Mouse (Mus musculus) neural tube, embryonic 11.5 days (tissue): Measurements from ENCODE around the gene Pmm2. TPM values are rescaled to one million over a fixed set of nuclear protein-coding genes. Genes with fewer than 3 reads are reported as not detected.

Source experiments
- ATAC-seq: fragments of 200-750 bp; cut with Nextera tagmentation; 2 replicates; pipeline ENCODE4 v1.8.0; 2017; ENCODE audit warnings: moderate number of reproducible peaks, mild to moderate bottlenecking, moderate TSS enrichment, moderate library complexity; ENCODE audit not compliant: insufficient read depth, low FRiP score, low TSS enrichment
- DNase-seq: peaks from one replicate; pipeline ENCODE4 v3.0.0-alpha.2; 2015; ENCODE audit warnings: low spot score
- H3K27ac ChIP-seq: fragments of 300-500 bp; sonication (generic); 2 replicates; pipeline ENCODE4 v1.5.1; 2014; ENCODE audit warnings: low read depth, mild to moderate bottlenecking, low read length
- H3K27me3 ChIP-seq: fragments of 300-500 bp; sonication (generic); 2 replicates; pipeline ENCODE4 v1.6.1; 2014; ENCODE audit warnings: mild to moderate bottlenecking, low read length, mixed read lengths; ENCODE audit not compliant: control insufficient read depth, insufficient read depth
- H3K36me3 ChIP-seq: fragments of 300-500 bp; sonication (generic); 2 replicates; pipeline ENCODE4 v1.6.1; 2014; ENCODE audit warnings: mild to moderate bottlenecking, low read length, moderate library complexity, mixed read lengths; ENCODE audit not compliant: control insufficient read depth, insufficient read depth
- H3K4me1 ChIP-seq: fragments of 300-500 bp; sonication (generic); 2 replicates; pipeline ENCODE4 v1.6.1; 2014; ENCODE audit warnings: low read length, mixed read lengths; ENCODE audit not compliant: control insufficient read depth, insufficient read depth
- H3K4me2 ChIP-seq: fragments of 300-500 bp; sonication (generic); 2 replicates; pipeline ENCODE4 v1.6.1; 2014; ENCODE audit warnings: low read depth, mild to moderate bottlenecking, moderate library complexity
- H3K4me3 ChIP-seq: fragments of 300-500 bp; sonication (generic); 2 replicates; pipeline ENCODE4 v1.5.1; 2014; ENCODE audit warnings: low read depth, low read length
- H3K9ac ChIP-seq: fragments of 300-500 bp; sonication (generic); 2 replicates; pipeline ENCODE4 v1.6.1; 2014; ENCODE audit warnings: mild to moderate bottlenecking, low read length
- H3K9me3 ChIP-seq: fragments of 300-500 bp; sonication (generic); 2 replicates; pipeline ENCODE4 v1.6.1; 2016; ENCODE audit warnings: low read length; ENCODE audit not compliant: control insufficient read depth
- WGBS: fragments of 180-500 bp; shearing (Covaris S2); extraction: QIAGEN DNeasy Blood & Tissue Kit; methylation state at CpG from one replicate; pipeline ENCODE4 v1.1.7; 2014; 5-methylcytosine and 5-hydroxymethylcytosine counted together
- polyA plus RNA-seq: library from polyadenylated mRNA; unstranded; fragments of >200 nt; fragmentation: Nextera tagmentation; extraction: Ambion mirVana; gene quantifications from 2 replicates; pipeline ENCODE4 v1.2.1, GENCODE M21; 2014

Pmm2 gene
- 40.2 and 40.6 TPM in 2 replicates for polyA plus RNA-seq

DNA sequence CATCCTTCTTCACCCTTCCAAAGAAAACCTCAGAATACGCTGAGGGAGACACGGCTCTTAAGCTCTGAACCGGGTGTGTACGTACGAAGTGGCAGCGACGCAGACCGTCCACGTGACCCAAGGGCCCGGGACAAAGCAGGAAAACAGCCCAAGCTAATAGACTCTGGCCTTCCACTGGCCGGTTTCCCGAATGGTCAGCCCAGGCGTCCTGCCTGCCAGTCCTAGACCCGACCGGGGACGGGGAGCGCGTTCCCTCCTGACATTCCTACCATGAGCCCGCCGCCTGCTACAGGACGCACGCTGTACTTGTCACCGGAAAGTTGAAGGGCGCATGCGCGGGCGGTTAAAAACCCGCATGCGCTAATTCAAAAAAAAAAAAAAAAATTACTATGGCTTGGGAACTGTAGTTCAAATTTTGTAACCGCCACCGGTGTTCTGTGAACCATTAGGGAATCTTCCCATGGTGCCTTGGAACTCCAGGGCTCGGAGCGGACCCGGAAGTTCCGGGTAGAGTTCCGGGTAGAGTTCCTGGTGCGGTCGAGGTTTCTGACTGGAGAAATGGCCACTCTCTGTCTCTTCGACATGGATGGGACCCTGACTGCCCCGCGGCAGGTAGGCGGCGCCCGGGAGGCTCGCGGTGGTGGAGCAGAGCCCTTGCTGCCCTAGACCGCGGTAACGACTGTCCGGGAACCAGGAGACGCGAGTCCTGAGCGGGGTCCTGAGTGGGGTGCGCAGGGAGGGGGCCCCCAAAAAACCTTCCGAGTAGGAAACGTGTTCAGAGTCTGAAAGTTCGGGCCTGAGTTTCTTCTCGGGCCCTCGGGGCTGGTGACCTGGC, at the start of gene Pmm2, which contains the start of gene Tmem186:
Gene Pmm2, plus strand, starts transcription at position 458 of the 835 bp plus-strand sequence.
Gene Tmem186, minus strand, starts transcription at position 496 of the 835 bp plus-strand sequence.
- peak; percentile 91 for ATAC-seq
- Histone ChIP-seq H3K4me2 (peak within 1 kb of the TSS; percentile 84), H3K27ac (peak within 1 kb of the TSS; percentile 63), H3K27me3 (no peaks in the 10 kb centered on the region), H3K9me3 (no peaks in the 10 kb centered on the region), H3K36me3 (peaks cover 2% of the 10 kb centered on the region; the same call in 1 of the 2 replicates), H3K9ac (peak within 1 kb of the TSS; percentile 76), H3K4me3 (peak within 1 kb of the TSS; percentile 66), H3K4me1 (peaks cover 10% of the 10 kb centered on the region)
- DNase-seq, result peak; percentile 87
- WGBS, result under 1% methylated on average over 59 of the region's 59 CpGs

DNA sequence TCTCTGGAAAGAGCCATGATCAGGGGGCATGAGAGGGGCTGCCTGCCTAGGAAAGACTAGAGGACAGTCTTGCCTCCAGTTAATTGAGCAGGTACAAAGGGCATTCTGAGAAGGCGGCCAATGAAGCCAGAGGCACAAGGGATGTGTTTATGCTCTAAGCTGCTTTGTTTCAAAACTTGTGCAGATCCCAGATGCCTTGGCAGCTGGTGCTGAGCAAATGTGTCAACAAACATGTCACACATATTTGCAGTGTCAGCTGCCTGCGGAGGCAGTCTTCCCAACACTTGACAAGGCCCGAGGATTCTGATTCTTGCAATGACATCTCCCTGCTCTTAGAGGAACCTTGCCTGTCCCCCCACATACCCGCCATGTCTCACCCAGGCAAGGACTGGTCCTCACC, 42.1 kb upstream of the Pmm2 start:
- Histone ChIP-seq H3K9me3 (no peaks in the 10 kb centered on the region), H3K9ac (no peak overlapping the region), H3K4me1 (no peaks in the 10 kb centered on the region), H3K27me3 (no peaks in the 10 kb centered on the region), H3K27ac (no peak overlapping the region), H3K4me3 (no peak overlapping the region), H3K4me2 (no peak overlapping the region), H3K36me3 (no peaks in the 10 kb centered on the region)
- WGBS, result 77% methylated on average over 4 of the region's 4 CpGs
- ATAC-seq, result no peak
- no peak for DNase-seq

DNA sequence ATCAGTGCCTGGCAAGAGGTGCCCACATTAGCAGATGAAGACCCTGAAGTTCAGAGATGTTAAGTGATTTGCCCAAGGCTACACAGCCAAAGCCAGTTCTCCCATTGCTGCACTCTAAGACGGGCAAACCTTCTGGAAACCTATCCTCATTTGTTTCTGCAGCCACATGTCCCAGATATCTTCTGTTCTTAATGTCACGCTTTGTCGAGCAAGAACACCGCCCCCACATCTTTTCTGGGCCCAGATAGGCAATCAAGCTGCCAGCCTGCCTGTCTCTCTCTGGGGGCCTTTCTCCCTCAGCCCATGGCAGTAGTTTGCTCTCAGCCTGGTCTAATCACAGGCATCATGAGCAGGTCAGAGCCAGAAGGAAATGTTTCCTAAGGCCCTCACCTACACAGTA, 41.1 kb upstream of the Pmm2 start:
- H3K36me3 ChIP-seq, result no peaks in the 10 kb centered on the region
- no peak for ATAC-seq

DNA sequence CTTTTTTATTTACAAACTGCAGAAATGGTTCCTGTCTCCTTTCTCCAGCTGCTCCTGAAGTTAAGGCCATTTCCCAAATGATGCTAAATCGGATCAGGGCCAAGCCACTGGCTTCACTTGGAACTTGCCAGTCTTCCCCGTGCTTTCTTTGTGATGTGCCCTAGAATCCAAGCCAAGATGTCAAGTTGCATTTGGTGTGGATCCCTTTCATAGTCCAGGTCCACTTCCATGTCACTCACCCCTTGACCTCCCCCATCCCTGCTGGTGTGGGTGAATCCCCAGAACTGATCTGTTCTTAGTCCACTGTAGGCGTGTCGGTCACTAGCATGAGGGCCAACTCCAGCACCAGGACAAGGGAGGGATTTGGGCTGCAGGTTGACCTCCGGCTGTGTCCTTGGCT, 40.0 kb upstream of the Pmm2 start:
- no peaks in the 10 kb centered on the region for H3K36me3 ChIP-seq
- no peak overlapping the region for H3K9ac ChIP-seq
- ATAC-seq (no peak), DNase-seq (no peak)
- no peak overlapping the region for H3K4me2 ChIP-seq
- WGBS, result 90% methylated on average over 5 of the region's 5 CpGs
- H3K27ac ChIP-seq, result no peak overlapping the region
- no peaks in the 10 kb centered on the region for H3K27me3 ChIP-seq
- no peaks in the 10 kb centered on the region for H3K9me3 ChIP-seq
- no peak overlapping the region for H3K4me3 ChIP-seq
- H3K4me1 ChIP-seq, result no peaks in the 10 kb centered on the region

More for the DNA sequence above, 41.1 kb upstream of the Pmm2 start:
- H3K4me3 ChIP-seq, result no peak overlapping the region
- no peak overlapping the region for H3K9ac ChIP-seq
- WGBS, result 79% methylated on average over 4 of the region's 4 CpGs
- no peaks in the 10 kb centered on the region for H3K27me3 ChIP-seq
- no peak overlapping the region for H3K4me2 ChIP-seq
- H3K4me1 ChIP-seq, result no peaks in the 10 kb centered on the region
- DNase-seq, result no peak
- no peak overlapping the region for H3K27ac ChIP-seq
- no peaks in the 10 kb centered on the region for H3K9me3 ChIP-seq

DNA sequence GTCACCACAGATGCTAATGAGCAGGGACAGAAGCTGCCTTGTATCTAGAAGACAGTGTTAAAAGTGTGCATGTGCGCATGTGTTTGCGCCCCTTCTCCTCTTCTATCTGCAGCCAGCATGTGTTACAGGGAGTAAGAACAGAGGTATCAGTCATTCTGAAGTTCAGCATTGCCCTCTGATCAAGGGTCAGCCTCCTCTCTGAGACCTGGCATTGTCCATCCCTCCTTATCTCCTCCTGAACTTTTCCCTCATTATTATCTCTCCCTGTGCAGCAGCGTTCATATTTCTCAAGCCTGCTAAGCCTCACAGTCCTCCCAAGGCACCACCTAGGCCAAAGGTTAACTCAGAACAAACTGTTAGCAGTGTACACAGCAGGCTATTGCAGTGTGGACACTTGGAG, 33.7 kb upstream of the Pmm2 start:
- 87% methylated on average over 3 of the region's 3 CpGs for WGBS
- Histone ChIP-seq H3K4me3 (no peak overlapping the region), H3K4me1 (no peaks in the 10 kb centered on the region), H3K4me2 (no peak overlapping the region), H3K9me3 (no peaks in the 10 kb centered on the region), H3K36me3 (no peaks in the 10 kb centered on the region), H3K9ac (no peak overlapping the region), H3K27ac (no peak overlapping the region), H3K27me3 (no peaks in the 10 kb centered on the region)
- DNase-seq (no peak), ATAC-seq (no peak)

DNA sequence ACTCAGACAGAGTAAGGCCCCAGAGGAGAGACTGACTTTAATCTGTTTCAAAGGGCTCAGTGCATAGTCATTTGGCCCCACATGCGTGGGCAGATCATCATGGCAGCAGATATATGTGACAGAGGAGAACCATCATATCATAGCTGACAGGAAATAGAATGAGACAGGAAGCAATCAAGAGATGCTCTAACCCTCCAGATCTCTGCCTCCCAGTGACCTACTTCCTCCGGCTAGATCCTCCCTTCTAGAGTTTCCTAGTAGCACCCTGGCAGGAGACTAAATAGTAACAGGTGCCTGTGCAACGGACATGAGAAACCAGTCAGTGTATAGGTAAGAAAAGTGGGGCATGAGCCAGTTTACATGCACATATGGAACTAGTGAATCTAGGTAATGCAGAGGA, 27.1 kb upstream of the Pmm2 start:
- ATAC-seq (no peak), DNase-seq (no peak)
- 76% methylated on average over 3 of the region's 3 CpGs for WGBS

DNA sequence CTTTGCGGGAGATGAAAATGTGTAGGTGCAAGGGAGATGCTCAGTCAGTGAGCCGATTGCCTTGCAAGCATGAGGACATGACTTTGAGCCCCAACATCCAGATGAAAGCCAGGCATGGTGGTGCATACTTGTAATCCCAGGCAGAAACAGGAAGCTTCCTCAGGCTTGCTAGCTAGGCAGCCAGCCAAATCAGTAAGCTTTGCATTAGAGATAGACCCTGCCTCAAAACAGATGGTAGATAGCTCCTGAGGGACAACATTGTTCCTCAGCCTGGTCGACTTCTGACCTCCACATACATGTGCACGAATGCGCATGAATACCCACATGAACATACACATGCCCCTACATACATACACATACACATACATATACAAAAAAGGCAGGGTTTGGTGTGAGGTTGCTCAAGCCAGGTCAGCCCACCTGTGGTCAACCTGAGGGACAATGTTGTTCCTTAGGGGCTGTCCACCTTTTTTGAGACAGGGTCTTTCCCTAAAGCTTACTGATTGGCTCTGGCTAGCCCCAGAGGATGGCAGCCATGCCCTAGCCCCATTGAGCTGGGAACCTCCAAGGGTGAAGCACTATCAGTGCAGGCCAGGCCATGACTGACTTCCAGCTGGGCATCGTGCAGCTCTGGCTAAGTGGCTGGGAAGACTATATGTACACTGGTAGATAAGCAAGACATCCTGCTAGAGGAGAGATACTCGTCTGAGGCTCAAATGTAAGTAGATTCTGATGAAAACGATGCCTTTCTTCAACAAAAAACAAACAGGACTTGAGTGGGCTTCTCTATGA, 25.1 kb upstream of the Pmm2 start:
- Histone ChIP-seq H3K36me3 (no peaks in the 10 kb centered on the region), H3K9ac (no peak overlapping the region), H3K4me1 (no peaks in the 10 kb centered on the region), H3K27me3 (no peaks in the 10 kb centered on the region), H3K27ac (no peak overlapping the region), H3K4me3 (no peak overlapping the region), H3K4me2 (no peak overlapping the region), H3K9me3 (no peaks in the 10 kb centered on the region)
- DNase-seq, result no peak
- 88% methylated on average over 8 of the region's 8 CpGs for WGBS
- no peak for ATAC-seq

More for the DNA sequence above, 27.1 kb upstream of the Pmm2 start:
- Histone ChIP-seq H3K4me3 (no peak overlapping the region), H3K9me3 (no peaks in the 10 kb centered on the region), H3K27ac (no peak overlapping the region), H3K4me1 (no peaks in the 10 kb centered on the region), H3K4me2 (no peak overlapping the region), H3K9ac (no peak overlapping the region), H3K36me3 (no peaks in the 10 kb centered on the region), H3K27me3 (no peaks in the 10 kb centered on the region)

DNA sequence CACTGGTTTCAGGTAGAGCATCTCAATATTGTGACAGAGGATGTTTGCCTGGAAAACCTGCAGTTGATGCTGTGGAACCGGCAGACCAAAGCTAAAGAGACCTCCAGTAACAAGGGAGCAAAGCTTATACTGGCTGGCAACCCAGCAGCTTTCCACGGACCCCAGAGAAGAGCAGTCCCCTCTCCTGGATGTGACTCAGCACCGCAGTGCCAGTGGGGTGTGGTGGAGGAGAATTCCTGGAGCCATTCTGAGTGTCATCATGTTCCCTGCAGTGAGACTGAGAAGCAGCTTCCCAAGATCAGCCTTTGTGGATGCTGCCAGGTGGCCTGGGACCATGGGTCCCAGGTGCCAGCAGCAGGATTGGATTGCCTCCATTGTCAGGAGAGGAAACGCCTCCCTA, 24.4 kb upstream of the Pmm2 start:
- H3K9ac ChIP-seq, result no peak overlapping the region
- no peak overlapping the region for H3K27ac ChIP-seq
- no peaks in the 10 kb centered on the region for H3K36me3 ChIP-seq
- no peak for ATAC-seq
- WGBS, result 87% methylated on average over 4 of the region's 4 CpGs
- no peak overlapping the region for H3K4me2 ChIP-seq
- no peaks in the 10 kb centered on the region for H3K9me3 ChIP-seq
- H3K4me3 ChIP-seq, result no peak overlapping the region
- no peaks in the 10 kb centered on the region for H3K4me1 ChIP-seq
- no peaks in the 10 kb centered on the region for H3K27me3 ChIP-seq
- DNase-seq, result no peak
